Mouse (Mus musculus): ENCODE measurements around the gene Ints6l. TPM values are rescaled to one million over a fixed set of nuclear protein-coding genes. Genes with fewer than 3 reads are reported as not detected.

Ints6l gene
- total RNA-seq (2014; fragmentation: Nextera tagmentation) (126 and 143 TPM in 2 replicates), total RNA-seq (2017) (163 and 178 TPM in 2 replicates), polyA plus RNA-seq (2012) (4.0 and 6.3 TPM in 2 replicates)

- peak; percentile 64 for DNase-seq (ENCODE audit: low spot score)
- peaks cover 21% of the 10 kb centered on the region for H3K4me1 ChIP-seq (ENCODE audit: insufficient read depth, low read depth, low read length)
- no peaks in the 10 kb centered on the region for H3K27me3 ChIP-seq (ENCODE audit: insufficient read depth, low read length)
- H3K4me3 ChIP-seq (ENCODE audit: low read depth, low read length): peak within 1 kb of the TSS; percentile 84
- ATAC-seq (ENCODE audit: extremely low read depth, insufficient number of reproducible peaks, low FRiP score, poor library complexity, severe bottlenecking): peak; percentile 77
- TF ChIP-seq POLR2AphosphoS5 (IDR thresholded peaks at IDR 0.05; ENCODE audit: insufficient replicate concordance, low read depth, low read length) (no peak), GATA1 (IDR thresholded peaks at IDR 0.05; ENCODE audit: borderline replicate concordance, low read length) (no peak), CTCF (IDR thresholded peaks at IDR 0.05; ENCODE audit: low read depth, low read length) (no peak), TAL1 (conservative IDR thresholded peaks at IDR 0.05; ENCODE audit: low read depth, low read length) (no peak), GATA2 (IDR thresholded peaks at IDR 0.05; ENCODE audit: borderline replicate concordance, low read depth, low read length) (no peak)
- H3K36me3 ChIP-seq (replicated peaks): no peaks in the 10 kb centered on the region
- no peaks in the 10 kb centered on the region for H3K9me3 ChIP-seq (replicated peaks)
Observed at GRCm38 (mm10) chrX:56454671-56455371, at the start of gene Ints6l. Ints6l (plus strand) TSS chrX:56454857.

- no peaks in the 10 kb centered on the region for H3K36me3 ChIP-seq (replicated peaks)
Observed at GRCm38 (mm10) chrX:56405482-56405881, 49.2 kb upstream of the Ints6l start.

GRCm38 (mm10) chrX:56406128-56406527 lies 48.5 kb upstream of the Ints6l start:
- Histone ChIP-seq H3K9me3 (replicated peaks) (no peaks in the 10 kb centered on the region), H3K4me3 (ENCODE audit: low read depth, low read length) (no peak overlapping the region), H3K4me1 (ENCODE audit: insufficient read depth, low read depth, low read length) (no peaks in the 10 kb centered on the region), H3K36me3 (replicated peaks) (no peaks in the 10 kb centered on the region), H3K27me3 (ENCODE audit: insufficient read depth, low read length) (no peaks in the 10 kb centered on the region)
- ATAC-seq (ENCODE audit: extremely low read depth, insufficient number of reproducible peaks, low FRiP score, poor library complexity, severe bottlenecking) (no peak), DNase-seq (ENCODE audit: low spot score) (no peak)
- TF ChIP-seq GATA2 (IDR thresholded peaks at IDR 0.05; ENCODE audit: borderline replicate concordance, low read depth, low read length): no peak

More at GRCm38 (mm10) chrX:56405482-56405881, 49.2 kb upstream of the Ints6l start:
- Histone ChIP-seq H3K4me1 (ENCODE audit: insufficient read depth, low read depth, low read length) (no peaks in the 10 kb centered on the region), H3K9me3 (replicated peaks) (no peaks in the 10 kb centered on the region), H3K27me3 (ENCODE audit: insufficient read depth, low read length) (no peaks in the 10 kb centered on the region), H3K4me3 (ENCODE audit: low read depth, low read length) (no peak overlapping the region)
- ATAC-seq (ENCODE audit: extremely low read depth, insufficient number of reproducible peaks, low FRiP score, poor library complexity, severe bottlenecking) (no peak), DNase-seq (ENCODE audit: low spot score) (no peak)
- TF ChIP-seq GATA2 (IDR thresholded peaks at IDR 0.05; ENCODE audit: borderline replicate concordance, low read depth, low read length) (no peak), TAL1 (conservative IDR thresholded peaks at IDR 0.05; ENCODE audit: low read depth, low read length) (no peak), GATA1 (IDR thresholded peaks at IDR 0.05; ENCODE audit: borderline replicate concordance, low read length) (no peak), CTCF (IDR thresholded peaks at IDR 0.05; ENCODE audit: low read depth, low read length) (no peak), POLR2AphosphoS5 (IDR thresholded peaks at IDR 0.05; ENCODE audit: insufficient replicate concordance, low read depth, low read length) (no peak)

DNA sequence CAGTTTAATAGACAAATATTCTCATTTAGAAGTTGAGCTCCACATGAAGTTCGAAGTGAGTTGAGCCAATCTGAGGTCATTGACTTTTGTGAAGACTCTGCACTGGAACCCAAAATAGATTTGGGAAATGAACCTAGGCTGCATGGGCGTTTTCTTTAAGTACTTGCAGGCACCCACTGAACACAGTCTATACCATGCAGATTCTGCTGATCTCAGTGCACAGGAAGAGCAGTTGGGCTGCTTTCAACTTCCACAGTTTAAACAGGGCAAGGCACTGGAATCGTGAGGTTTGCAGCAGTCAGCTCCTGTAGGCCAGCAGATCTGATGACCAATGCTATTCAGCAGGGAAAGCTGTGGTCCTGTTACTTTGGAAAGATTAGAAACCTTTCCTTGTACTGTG lies 38.4 kb upstream of the Ints6l start:
- DNase-seq (ENCODE audit: low spot score) (no peak), ATAC-seq (ENCODE audit: extremely low read depth, insufficient number of reproducible peaks, low FRiP score, poor library complexity, severe bottlenecking) (no peak)
- 0 out of 2 replicates have a peak, but pooled peaks cover 2% of the 10 kb centered on the region for H3K27me3 ChIP-seq (ENCODE audit: insufficient read depth, low read length)
- H3K4me3 ChIP-seq (ENCODE audit: low read depth, low read length): no peak overlapping the region
- peaks cover 12% of the 10 kb centered on the region; the same call in 1 of the 2 replicates for H3K4me1 ChIP-seq (ENCODE audit: insufficient read depth, low read depth, low read length)
- H3K36me3 ChIP-seq (replicated peaks): no peaks in the 10 kb centered on the region
- TF ChIP-seq TAL1 (conservative IDR thresholded peaks at IDR 0.05; ENCODE audit: low read depth, low read length) (no peak), POLR2AphosphoS5 (IDR thresholded peaks at IDR 0.05; ENCODE audit: insufficient replicate concordance, low read depth, low read length) (no peak), GATA1 (IDR thresholded peaks at IDR 0.05; ENCODE audit: borderline replicate concordance, low read length) (no peak), GATA2 (IDR thresholded peaks at IDR 0.05; ENCODE audit: borderline replicate concordance, low read depth, low read length) (no peak), CTCF (IDR thresholded peaks at IDR 0.05; ENCODE audit: low read depth, low read length) (no peak)
- H3K9me3 ChIP-seq (replicated peaks): no peaks in the 10 kb centered on the region

- TF ChIP-seq POLR2AphosphoS5 (IDR thresholded peaks at IDR 0.05; ENCODE audit: insufficient replicate concordance, low read depth, low read length) (no peak), GATA2 (IDR thresholded peaks at IDR 0.05; ENCODE audit: borderline replicate concordance, low read depth, low read length) (no peak), GATA1 (IDR thresholded peaks at IDR 0.05; ENCODE audit: borderline replicate concordance, low read length) (no peak), CTCF (IDR thresholded peaks at IDR 0.05; ENCODE audit: low read depth, low read length) (no peak), TAL1 (conservative IDR thresholded peaks at IDR 0.05; ENCODE audit: low read depth, low read length) (no peak)
- no peak for ATAC-seq (ENCODE audit: extremely low read depth, insufficient number of reproducible peaks, low FRiP score, poor library complexity, severe bottlenecking)
- H3K36me3 ChIP-seq (replicated peaks): no peaks in the 10 kb centered on the region
- no peaks in the 10 kb centered on the region for H3K9me3 ChIP-seq (replicated peaks)
- peaks cover 13% of the 10 kb centered on the region; the same call in 1 of the 2 replicates for H3K4me1 ChIP-seq (ENCODE audit: insufficient read depth, low read depth, low read length)
- DNase-seq (ENCODE audit: low spot score): no peak
- no peak overlapping the region for H3K4me3 ChIP-seq (ENCODE audit: low read depth, low read length)
- 0 out of 2 replicates have a peak, but pooled peaks cover 2% of the 10 kb centered on the region for H3K27me3 ChIP-seq (ENCODE audit: insufficient read depth, low read length)
Observed at GRCm38 (mm10) chrX:56417541-56417940, 37.1 kb upstream of the Ints6l start.

GRCm38 (mm10) chrX:56430601-56431000 lies 24.1 kb upstream of the Ints6l start:
- Histone ChIP-seq H3K4me1 (ENCODE audit: insufficient read depth, low read depth, low read length) (peaks cover 3% of the 10 kb centered on the region), H3K27me3 (ENCODE audit: insufficient read depth, low read length) (no peaks in the 10 kb centered on the region; the same call in 1 of the 2 replicates), H3K4me3 (ENCODE audit: low read depth, low read length) (no peak overlapping the region), H3K9me3 (replicated peaks) (no peaks in the 10 kb centered on the region), H3K36me3 (replicated peaks) (no peaks in the 10 kb centered on the region)
- ATAC-seq (ENCODE audit: extremely low read depth, insufficient number of reproducible peaks, low FRiP score, poor library complexity, severe bottlenecking) (no peak), DNase-seq (ENCODE audit: low spot score) (no peak)
- TF ChIP-seq POLR2AphosphoS5 (IDR thresholded peaks at IDR 0.05; ENCODE audit: insufficient replicate concordance, low read depth, low read length): no peak
- TF ChIP-seq TAL1 (conservative IDR thresholded peaks at IDR 0.05; ENCODE audit: low read depth, low read length): no peak
- no peak for TF ChIP-seq GATA2 (IDR thresholded peaks at IDR 0.05; ENCODE audit: borderline replicate concordance, low read depth, low read length)
- TF ChIP-seq CTCF (IDR thresholded peaks at IDR 0.05; ENCODE audit: low read depth, low read length): no peak
- no peak for TF ChIP-seq GATA1 (IDR thresholded peaks at IDR 0.05; ENCODE audit: borderline replicate concordance, low read length)

All from G1E (cell line).